Mouse (Mus musculus): ENCODE results near the gene Ugt1a10. TPM values are rescaled to one million over a fixed set of nuclear protein-coding genes. Genes with fewer than 3 reads are reported as not detected.

The Ugt1a10 gene
- polyA plus RNA-seq, 1 experiment from 2014 or later = not detected

DNA sequence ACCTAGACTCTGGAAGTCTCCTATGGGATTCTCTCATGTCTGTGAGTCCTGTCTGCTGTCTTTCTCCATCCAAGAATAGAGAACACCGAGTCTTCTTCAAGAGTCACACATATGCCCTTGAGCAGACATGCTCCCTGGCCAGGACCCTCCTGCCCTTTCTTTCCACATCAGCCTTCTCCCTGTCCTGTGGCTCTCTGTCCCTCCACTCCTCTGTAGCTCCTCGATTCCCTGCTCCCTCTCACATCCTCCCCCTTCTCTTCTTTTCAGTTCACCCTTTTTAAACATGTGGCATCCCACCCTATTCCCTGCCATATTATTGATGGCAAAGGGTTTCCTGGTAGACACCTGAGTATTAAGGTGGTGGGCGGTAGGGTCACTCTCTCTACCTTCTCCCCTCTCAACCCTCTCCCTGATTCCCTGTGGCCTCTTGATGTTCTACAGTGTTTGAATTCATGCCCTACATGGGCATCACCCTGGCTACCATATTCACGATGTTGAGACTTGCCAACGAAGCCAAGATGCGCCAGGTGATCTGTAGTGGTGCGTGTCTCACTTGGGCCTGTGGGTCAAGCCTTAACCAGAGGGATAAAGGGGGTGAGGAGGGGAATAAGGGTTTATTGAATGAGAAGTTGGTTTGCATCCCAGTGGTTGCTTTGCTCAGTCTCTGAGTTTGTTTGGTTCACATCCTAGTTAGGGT lies 176.8 kb downstream of the Ugt1a10 start:
- 60% methylated on average over 7 of the region's 7 CpGs for WGBS
- peaks cover 86% of the 10 kb centered on the region for H3K9me3 ChIP-seq (ENCODE audit: low read depth, low read length)
- no peak for TF ChIP-seq CTCF (IDR thresholded peaks at IDR 0.05; ENCODE audit: low read depth)
- H3K27ac ChIP-seq (ENCODE audit: low read depth) = no peak overlapping the region
- no peak overlapping the region for H3K4me3 ChIP-seq (ENCODE audit: low read depth, low read length)
- no peaks in the 10 kb centered on the region for H3K36me3 ChIP-seq (ENCODE audit: insufficient read depth)
- DNase-seq (no peak), ATAC-seq (ENCODE audit: insufficient read depth) (no peak)
- no peak overlapping the region for H3K9ac ChIP-seq
- H3K4me1 ChIP-seq (ENCODE audit: insufficient read depth) = no peaks in the 10 kb centered on the region
- H3K27me3 ChIP-seq (ENCODE audit: insufficient read depth, low read length) = no peaks in the 10 kb centered on the region
- H3K4me2 ChIP-seq = no peak overlapping the region

DNA sequence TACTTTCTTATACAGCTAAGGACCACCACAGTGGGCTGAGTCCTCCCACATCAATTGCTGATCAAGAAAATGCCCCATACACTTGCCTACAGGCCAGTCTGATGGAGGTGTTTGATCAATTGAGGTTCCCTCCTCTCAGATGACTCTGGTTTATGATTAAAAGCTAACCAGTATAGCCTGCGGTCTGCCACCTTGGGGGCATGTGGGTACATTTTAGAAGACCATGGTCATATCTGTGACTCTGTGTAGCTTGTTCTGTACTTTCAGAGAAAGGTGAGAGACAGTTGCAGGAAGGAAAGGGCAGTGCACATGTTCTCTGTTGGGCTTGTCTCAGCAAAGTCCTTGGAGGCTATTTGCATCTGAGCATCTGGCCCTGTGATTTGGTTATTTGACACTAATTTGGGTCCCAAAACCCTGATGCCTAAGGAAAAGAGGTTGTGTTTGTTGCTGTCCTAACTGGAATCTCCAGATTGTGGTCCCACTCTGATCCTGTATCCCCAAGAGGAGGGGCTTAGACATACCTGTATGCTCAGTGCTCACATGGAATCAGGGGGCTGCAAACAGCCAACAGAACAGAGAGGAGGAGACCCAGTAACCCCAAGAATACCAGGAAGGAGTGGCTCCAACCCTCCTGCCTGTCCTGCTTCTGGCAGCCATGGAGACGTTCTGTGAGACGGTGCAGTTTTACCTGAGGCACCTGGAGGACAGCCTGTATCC lies 177.6 kb downstream of the Ugt1a10 start:
- no peak overlapping the region for H3K4me2 ChIP-seq
- no peaks in the 10 kb centered on the region for H3K4me1 ChIP-seq (ENCODE audit: insufficient read depth)
- no peak overlapping the region for H3K27ac ChIP-seq (ENCODE audit: low read depth)
- whole genome bisulfite sequencing = 53% methylated on average over 3 of the region's 3 CpGs
- TF ChIP-seq CTCF (IDR thresholded peaks at IDR 0.05; ENCODE audit: low read depth) = no peak
- no peaks in the 10 kb centered on the region for H3K36me3 ChIP-seq (ENCODE audit: insufficient read depth)
- H3K4me3 ChIP-seq (ENCODE audit: low read depth, low read length) = no peak overlapping the region
- peaks cover 84% of the 10 kb centered on the region for H3K9me3 ChIP-seq (ENCODE audit: low read depth, low read length)
- no peak overlapping the region for H3K9ac ChIP-seq
- no peaks in the 10 kb centered on the region for H3K27me3 ChIP-seq (ENCODE audit: insufficient read depth, low read length)
- no peak for ATAC-seq (ENCODE audit: insufficient read depth)
- no peak for DNase-seq

DNA sequence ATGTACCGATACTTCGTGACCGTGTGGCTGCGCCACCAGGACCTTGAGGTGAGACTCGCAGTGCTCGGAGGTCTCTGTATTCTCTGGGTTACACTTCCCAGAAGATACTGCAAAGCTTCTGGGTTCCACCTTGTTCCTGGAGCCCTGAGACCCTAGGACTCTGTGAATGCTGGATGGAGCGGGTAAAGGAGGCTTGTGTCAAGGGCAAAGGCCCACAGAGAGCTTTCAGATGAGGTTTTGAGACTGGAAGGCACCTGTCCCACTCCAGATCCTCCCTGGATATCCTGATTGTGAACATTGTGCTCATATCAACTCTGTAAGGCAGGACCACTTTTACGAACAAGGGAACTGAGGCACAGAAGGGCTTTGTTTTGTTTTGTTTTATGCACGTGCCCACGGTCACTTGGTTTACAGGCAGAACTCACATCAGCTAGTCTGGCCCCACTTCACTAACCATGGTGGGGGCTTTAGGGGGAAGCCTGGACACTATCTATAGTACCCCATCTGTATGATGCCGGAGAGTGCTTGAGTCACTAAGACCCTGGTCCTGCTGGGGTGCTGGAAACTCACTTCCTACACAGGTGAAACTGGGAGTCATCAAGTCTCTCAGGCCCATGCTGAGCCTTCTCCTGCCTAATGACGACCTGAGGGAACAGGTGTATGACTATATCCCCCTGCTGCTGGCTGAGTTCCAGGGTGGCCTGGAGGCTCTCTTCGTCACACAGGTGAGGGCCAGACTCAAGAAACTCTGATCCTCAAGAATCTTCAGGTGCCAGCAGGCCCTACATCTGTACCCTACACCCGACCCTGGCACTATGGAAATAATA lies 178.4 kb downstream of the Ugt1a10 start:
- DNase-seq (no peak), ATAC-seq (ENCODE audit: insufficient read depth) (no peak)
- no peak overlapping the region for H3K4me3 ChIP-seq (ENCODE audit: low read depth, low read length)
- 67% methylated on average over 14 of the region's 14 CpGs for WGBS
- no peaks in the 10 kb centered on the region for H3K36me3 ChIP-seq (ENCODE audit: insufficient read depth)
- H3K9ac ChIP-seq = no peak overlapping the region
- no peaks in the 10 kb centered on the region for H3K27me3 ChIP-seq (ENCODE audit: insufficient read depth, low read length)
- H3K4me1 ChIP-seq (ENCODE audit: insufficient read depth) = no peaks in the 10 kb centered on the region
- H3K27ac ChIP-seq (ENCODE audit: low read depth) = no peak overlapping the region
- H3K9me3 ChIP-seq (ENCODE audit: low read depth, low read length) = peaks cover 82% of the 10 kb centered on the region
- H3K4me2 ChIP-seq = no peak overlapping the region
- no peak for TF ChIP-seq CTCF (IDR thresholded peaks at IDR 0.05; ENCODE audit: low read depth)

DNA sequence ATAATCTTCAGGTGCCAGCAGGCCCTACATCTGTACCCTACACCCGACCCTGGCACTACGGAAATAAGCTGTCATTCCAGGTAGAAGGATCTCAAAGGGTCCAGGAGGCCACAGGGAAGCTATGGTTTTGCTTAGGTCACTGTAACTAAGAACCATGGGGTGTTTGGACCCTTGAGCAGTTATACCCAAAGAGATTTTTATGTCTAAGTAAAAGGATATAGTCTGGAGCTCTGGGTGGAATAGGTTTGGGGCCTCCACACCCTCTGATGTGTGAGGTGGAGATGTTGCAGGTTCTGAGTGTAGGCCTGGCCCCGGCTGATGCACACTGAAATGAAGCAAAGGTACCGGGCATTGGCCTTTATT lies 179.0 kb downstream of the Ugt1a10 start:
- no peak overlapping the region for H3K4me3 ChIP-seq (ENCODE audit: low read depth, low read length)
- no peaks in the 10 kb centered on the region for H3K4me1 ChIP-seq (ENCODE audit: insufficient read depth)
- no peak for TF ChIP-seq CTCF (IDR thresholded peaks at IDR 0.05; ENCODE audit: low read depth)
- H3K9me3 ChIP-seq (ENCODE audit: low read depth, low read length) = peaks cover 84% of the 10 kb centered on the region
- no peaks in the 10 kb centered on the region for H3K27me3 ChIP-seq (ENCODE audit: insufficient read depth, low read length)
- H3K9ac ChIP-seq = no peak overlapping the region
- no peak overlapping the region for H3K27ac ChIP-seq (ENCODE audit: low read depth)
- ATAC-seq (ENCODE audit: insufficient read depth) (no peak), DNase-seq (no peak)
- H3K36me3 ChIP-seq (ENCODE audit: insufficient read depth) = no peaks in the 10 kb centered on the region
- WGBS = 57% methylated on average over 4 of the region's 4 CpGs
- H3K4me2 ChIP-seq = no peak overlapping the region

DNA sequence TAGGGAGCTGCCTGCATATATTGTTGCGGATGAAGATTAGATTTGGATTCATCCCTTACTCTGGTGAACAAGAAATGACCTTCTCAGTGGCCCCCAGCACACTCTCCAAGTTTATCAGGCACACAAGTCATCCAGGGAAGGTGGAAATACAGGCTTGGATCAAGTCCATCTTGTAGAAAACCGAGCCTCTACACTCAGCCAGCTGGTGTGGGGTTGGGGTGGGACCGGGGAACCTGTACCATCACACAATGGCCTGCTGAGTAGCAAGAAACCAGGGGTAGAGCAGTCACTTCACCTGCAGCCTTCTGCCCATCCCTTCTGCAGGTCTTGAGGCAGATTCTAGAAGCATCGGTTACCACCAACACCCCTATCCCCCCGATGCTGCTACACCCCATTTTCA lies 179.5 kb downstream of the Ugt1a10 start:
- Histone ChIP-seq H3K27ac (ENCODE audit: low read depth) (no peak overlapping the region), H3K9ac (no peak overlapping the region), H3K27me3 (ENCODE audit: insufficient read depth, low read length) (no peaks in the 10 kb centered on the region), H3K9me3 (ENCODE audit: low read depth, low read length) (peaks cover 84% of the 10 kb centered on the region), H3K36me3 (ENCODE audit: insufficient read depth) (no peaks in the 10 kb centered on the region), H3K4me2 (no peak overlapping the region), H3K4me3 (ENCODE audit: low read depth, low read length) (no peak overlapping the region), H3K4me1 (ENCODE audit: insufficient read depth) (no peaks in the 10 kb centered on the region)
- ATAC-seq (ENCODE audit: insufficient read depth) = no peak
- DNase-seq = no peak
- no peak for TF ChIP-seq CTCF (IDR thresholded peaks at IDR 0.05; ENCODE audit: low read depth)
- WGBS = 42% methylated on average over 5 of the region's 5 CpGs

DNA sequence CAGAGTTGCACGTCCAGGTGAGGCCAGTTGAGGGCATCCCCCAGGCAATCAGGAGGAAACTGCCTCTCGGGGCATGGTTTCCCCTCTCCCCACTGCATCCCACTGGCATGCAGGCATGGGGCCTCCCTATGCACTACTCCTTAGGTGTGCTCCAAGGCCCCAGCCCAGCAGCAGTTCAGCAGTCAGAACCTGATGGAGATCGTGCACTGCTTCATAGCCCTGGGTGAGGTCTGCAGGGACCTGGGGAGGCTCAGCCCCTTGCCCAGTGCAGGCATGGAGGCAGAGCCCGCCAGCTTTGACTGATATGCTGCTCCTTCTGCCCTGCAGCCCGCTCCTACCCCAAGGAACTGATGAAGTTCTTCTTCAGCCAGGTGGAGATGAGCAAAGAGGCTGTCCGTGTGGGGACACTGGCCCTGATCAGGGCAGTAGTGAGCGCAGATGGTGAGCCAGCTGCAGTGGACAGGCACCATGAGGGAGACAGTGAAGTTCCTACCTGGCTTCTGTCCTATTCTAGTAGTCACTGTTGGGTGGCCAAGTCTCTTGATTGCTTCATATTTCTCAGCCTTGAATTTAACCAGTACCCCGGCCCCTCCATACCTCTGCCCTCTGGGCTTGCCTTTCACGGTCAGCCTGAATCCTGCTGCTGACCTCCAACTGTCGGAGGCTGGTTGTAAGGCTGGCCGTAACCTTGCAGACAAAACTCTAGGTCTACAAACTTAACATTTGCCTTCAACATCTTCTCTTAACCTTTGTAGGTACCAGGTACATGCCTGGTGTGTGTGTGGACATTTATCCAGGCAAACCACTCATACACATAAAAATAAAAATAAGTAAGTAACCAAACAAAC lies 180.1 kb downstream of the Ugt1a10 start:
- Histone ChIP-seq H3K9ac (no peak overlapping the region), H3K4me3 (ENCODE audit: low read depth, low read length) (no peak overlapping the region), H3K27me3 (ENCODE audit: insufficient read depth, low read length) (no peaks in the 10 kb centered on the region), H3K9me3 (ENCODE audit: low read depth, low read length) (peaks cover 84% of the 10 kb centered on the region), H3K4me2 (no peak overlapping the region), H3K36me3 (ENCODE audit: insufficient read depth) (no peaks in the 10 kb centered on the region), H3K4me1 (ENCODE audit: insufficient read depth) (no peaks in the 10 kb centered on the region), H3K27ac (ENCODE audit: low read depth) (no peak overlapping the region)
- DNase-seq (no peak), ATAC-seq (ENCODE audit: insufficient read depth) (0 out of 2 replicates have a peak, but pooled peaks have one; percentile 3)
- WGBS = 61% methylated on average over 11 of the region's 11 CpGs
- TF ChIP-seq CTCF (IDR thresholded peaks at IDR 0.05; ENCODE audit: low read depth) = no peak

All from lung, embryonic 14.5 days (tissue).